Comparison of ENCODE assay signal across 28 mouse cellular contexts in the genomic region with DNA sequence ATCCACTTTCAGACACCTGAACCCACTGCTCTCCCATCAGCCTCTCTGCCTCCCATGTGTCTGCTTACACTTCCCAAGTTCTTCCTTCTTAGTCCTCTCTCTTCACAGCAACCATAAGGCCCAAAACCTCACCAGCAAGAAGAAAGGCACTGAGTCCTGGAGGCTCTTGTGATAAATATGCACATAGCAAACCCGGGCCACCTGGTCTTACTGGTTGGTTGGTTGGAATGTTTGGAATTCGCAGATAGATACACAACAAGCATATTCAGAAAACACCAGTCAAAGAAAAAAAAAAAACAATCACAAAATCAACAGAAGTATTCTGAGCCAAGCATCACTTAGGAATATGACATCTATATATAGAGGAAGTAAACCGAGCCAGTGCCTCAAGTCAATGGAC.
DNase-seq lines count a peak whose midpoint lies in the region; ATAC-seq and TF ChIP-seq lines count a peak whose summit lies in the region.
"Had no signal": no experiment of that assay in that cellular context is flagged by ENCODE, and none has a peak within 500 bp of the region (broad histone marks: within the 10 kb centered on the region; RNA-seq: fewer than 3 reads in every experiment).

No protein-coding gene starts in this region.

- no peaks in the 10 kb centered on the region for H3K36me3 ChIP-seq in kidney, adult 2 months (ENCODE audit: control insufficient read depth, insufficient read depth, low read length)
- no peaks in the 10 kb centered on the region for H3K36me3 ChIP-seq in embryonic facial prominence, embryonic 12.5 days
- no peaks in the 10 kb centered on the region for H3K36me3 ChIP-seq in kidney, postnatal 0 days (ENCODE audit: insufficient read depth, low read length)
- H3K36me3 ChIP-seq: forebrain, embryonic 15.5 days; G1E; heart, embryonic 13.5 days; hindbrain, embryonic 13.5 days; liver, embryonic 12.5 days; stomach, embryonic 15.5 days had no signal

- DNase-seq in kidney, adult 2 months = peak; percentile 53
- DNase-seq in kidney, postnatal 4 days = no peak
- DNase-seq in Muller cell, postnatal 12 days (ENCODE audit: inconsistent ontology term) = peak; percentile 62
- DNase-seq in kidney, postnatal 0 days (ENCODE audit: low spot score) = no peak
- no peak for DNase-seq in adrenal gland, postnatal 4 days (ENCODE audit: low spot score in 2 of 2)
- no peak for DNase-seq in adrenal gland, adult 18-20 months (ENCODE audit: low spot score in 2 of 2)
- DNase-seq: adrenal gland, adult 8-10 months; B cell, adult 2 months; cerebellum, adult 18-20 months; cerebellum, postnatal 14 days; heart, postnatal 36 days; lung, adult 18-20 months; lung, postnatal 4 days; right cerebral cortex, adult 18-20 months; right cerebral cortex, postnatal 4 days; thymus, postnatal 4 days had no signal

- H3K27ac ChIP-seq in kidney, adult 2 months (ENCODE audit: insufficient read depth, low read depth, low read length) = peak overlapping the region; percentile 69
- 0 out of 2 replicates have a peak overlapping the region, but pooled peaks have one; percentile 23 for H3K27ac ChIP-seq in embryonic facial prominence, embryonic 12.5 days
- H3K27ac ChIP-seq in kidney, postnatal 0 days = peak overlapping the region; percentile 47; the same call in 1 of the 2 replicates
- H3K27ac ChIP-seq: forebrain, embryonic 15.5 days; heart, embryonic 13.5 days; hindbrain, embryonic 13.5 days; layer of hippocampus, adult 2 months; limb, embryonic 13.5 days; liver, embryonic 12.5 days; stomach, embryonic 15.5 days had no signal

- no peaks in the 10 kb centered on the region for H3K9me3 ChIP-seq in embryonic facial prominence, embryonic 12.5 days
- H3K9me3 ChIP-seq in kidney, postnatal 0 days (replicated peaks; ENCODE audit: low read length) = no peaks in the 10 kb centered on the region
- H3K9me3 ChIP-seq: forebrain, embryonic 15.5 days; heart, embryonic 13.5 days; limb, embryonic 13.5 days; liver, embryonic 12.5 days; stomach, embryonic 15.5 days had no signal

- ATAC-seq in embryonic facial prominence, embryonic 12.5 days (ENCODE audit: insufficient number of reproducible peaks, insufficient read depth, low FRiP score, low TSS enrichment) = no peak
- no peak; the same call in 1 of the 2 replicates for ATAC-seq in kidney, postnatal 0 days (replicated peaks; ENCODE audit: low FRiP score, low read depth)
- ATAC-seq: forebrain, embryonic 15.5 days; inflammation-experienced regulatory T-cells, adult 6 months; liver, embryonic 12.5 days; midbrain, embryonic 16.5 days had no signal

- no peak overlapping the region for H3K9ac ChIP-seq in embryonic facial prominence, embryonic 12.5 days
- no peak overlapping the region for H3K9ac ChIP-seq in kidney, postnatal 0 days (ENCODE audit: low read depth, low read length)
- H3K9ac ChIP-seq: forebrain, embryonic 15.5 days; heart, embryonic 13.5 days; hindbrain, embryonic 13.5 days; limb, embryonic 13.5 days; liver, embryonic 12.5 days; stomach, embryonic 15.5 days had no signal

- TF ChIP-seq POLR2A in kidney, adult 2 months (IDR thresholded peaks at IDR 0.05; ENCODE audit: low read depth, low read length) = no peak

- H3K4me3 ChIP-seq in kidney, adult 2 months (ENCODE audit: insufficient read depth, low read depth, low read length) = no peak overlapping the region
- no peak overlapping the region for H3K4me3 ChIP-seq in embryonic facial prominence, embryonic 12.5 days
- no peak overlapping the region for H3K4me3 ChIP-seq in kidney, postnatal 0 days (replicated peaks; ENCODE audit: low read depth, low read length)
- H3K4me3 ChIP-seq: forebrain, embryonic 15.5 days; heart, embryonic 13.5 days; hindbrain, embryonic 13.5 days; layer of hippocampus, adult 2 months; limb, embryonic 13.5 days; liver, embryonic 12.5 days; stomach, embryonic 15.5 days had no signal

- no peak for TF ChIP-seq CTCF in kidney, adult 2 months (conservative IDR thresholded peaks at IDR 0.05; ENCODE audit: insufficient read depth, insufficient read length, low read depth, low read length)
- TF ChIP-seq CTCF in kidney, postnatal 0 days (IDR thresholded peaks at IDR 0.05; ENCODE audit: low read depth) = no peak

- no peak overlapping the region for H3K4me2 ChIP-seq in embryonic facial prominence, embryonic 12.5 days (replicated peaks)
- H3K4me2 ChIP-seq in kidney, postnatal 0 days (ENCODE audit: low read length) = no peak overlapping the region
- H3K4me2 ChIP-seq: forebrain, embryonic 15.5 days; heart, embryonic 13.5 days; hindbrain, embryonic 13.5 days; limb, embryonic 13.5 days; liver, embryonic 12.5 days; stomach, embryonic 15.5 days had no signal

- H3K4me1 ChIP-seq in kidney, adult 2 months (ENCODE audit: control insufficient read depth, insufficient read depth, low read length) = peaks cover 22% of the 10 kb centered on the region
- peaks cover 24% of the 10 kb centered on the region for H3K4me1 ChIP-seq in embryonic facial prominence, embryonic 12.5 days
- no peaks in the 10 kb centered on the region for H3K4me1 ChIP-seq in kidney, postnatal 0 days (replicated peaks; ENCODE audit: insufficient read depth, low read length)
- H3K4me1 ChIP-seq: liver, embryonic 12.5 days had no signal

- WGBS in kidney, adult 2 months = 41% methylated on average over 3 of the region's 3 CpGs
- WGBS in embryonic facial prominence, embryonic 12.5 days = 59% methylated on average over 3 of the region's 3 CpGs
- WGBS in kidney, postnatal 0 days = 54% methylated on average over 3 of the region's 3 CpGs

- H3K27me3 ChIP-seq in kidney, adult 2 months (replicated peaks; ENCODE audit: control insufficient read depth, insufficient read depth, low read length) = no peaks in the 10 kb centered on the region
- H3K27me3 ChIP-seq in embryonic facial prominence, embryonic 12.5 days = no peaks in the 10 kb centered on the region
- H3K27me3 ChIP-seq in kidney, postnatal 0 days (ENCODE audit: insufficient read depth, low read length) = no peaks in the 10 kb centered on the region
- H3K27me3 ChIP-seq: CH12.LX; forebrain, embryonic 15.5 days; heart, embryonic 13.5 days; hindbrain, embryonic 13.5 days; limb, embryonic 13.5 days; liver, embryonic 12.5 days; stomach, embryonic 15.5 days had no signal

Comparison
In these comparisons a context has a peak if more than half of its experiments do, and no peak if none do; other contexts are left out.
1. DNase-seq: peak in kidney, adult 2 months (single experiment) and Muller cell, postnatal 12 days (single experiment); none in kidney, postnatal 4 days (0 of 2), kidney, postnatal 0 days (single experiment), adrenal gland, postnatal 4 days (0 of 2) and adrenal gland, adult 18-20 months (0 of 2).
2. Peak in every context shown above with its lines, with median percentiles within 50 percentile points of each other: H3K27ac ChIP-seq.